Mouse (Mus musculus) kidney, adult 18-20 months (tissue): Measurements from ENCODE around the gene Hoxa3.

Experiments used
- DNase-seq: peaks from one replicate; pipeline ENCODE4 v3.0.0; 2021

The Hoxa3 gene

DNA sequence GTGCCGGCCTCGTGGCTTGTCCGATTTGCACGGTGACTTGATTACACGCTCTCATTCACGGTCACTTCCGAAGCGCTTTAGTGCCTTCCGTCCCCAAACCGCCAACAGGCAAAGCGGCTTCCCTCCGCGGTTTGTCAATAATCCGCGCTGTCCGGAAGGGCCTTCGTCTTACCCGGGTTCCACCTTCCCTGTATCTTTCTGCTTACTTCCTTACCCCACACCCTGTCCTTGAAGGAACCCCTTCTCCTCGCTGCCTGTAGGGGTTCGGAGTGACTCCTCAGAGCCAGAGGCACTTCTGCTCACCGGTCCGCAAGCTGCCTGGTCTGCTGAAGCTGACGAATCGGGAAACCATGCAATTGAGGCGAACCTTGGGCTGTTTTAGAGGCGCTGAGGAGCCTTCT, 33.3 kb upstream of the Hoxa3 start:
- peak; percentile 54 for DNase-seq

DNA sequence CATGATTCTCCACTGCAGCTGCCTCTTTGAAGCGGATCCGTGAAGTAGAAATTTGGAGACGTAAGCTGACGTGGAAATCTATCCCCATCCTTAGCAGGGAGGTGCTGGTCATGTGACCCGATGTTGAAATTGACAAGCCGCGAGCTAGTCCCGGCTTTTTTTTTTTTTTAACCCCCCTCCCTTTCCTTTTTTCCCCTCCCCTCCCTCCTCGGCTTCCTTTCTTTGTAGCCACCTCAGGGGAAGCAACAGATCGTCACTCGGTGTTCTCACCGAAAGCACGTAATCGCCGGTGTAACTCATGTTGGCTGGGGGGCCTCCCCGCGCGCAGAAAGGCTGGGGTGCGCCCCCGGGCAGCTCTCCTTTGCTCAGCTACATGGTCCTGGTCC, 32.6 kb upstream of the Hoxa3 start, which contains the start of gene Hoxa11:
Hoxa11 (minus strand) TSS at position 54 of the 386 bp plus-strand sequence.
- no peak for DNase-seq

DNA sequence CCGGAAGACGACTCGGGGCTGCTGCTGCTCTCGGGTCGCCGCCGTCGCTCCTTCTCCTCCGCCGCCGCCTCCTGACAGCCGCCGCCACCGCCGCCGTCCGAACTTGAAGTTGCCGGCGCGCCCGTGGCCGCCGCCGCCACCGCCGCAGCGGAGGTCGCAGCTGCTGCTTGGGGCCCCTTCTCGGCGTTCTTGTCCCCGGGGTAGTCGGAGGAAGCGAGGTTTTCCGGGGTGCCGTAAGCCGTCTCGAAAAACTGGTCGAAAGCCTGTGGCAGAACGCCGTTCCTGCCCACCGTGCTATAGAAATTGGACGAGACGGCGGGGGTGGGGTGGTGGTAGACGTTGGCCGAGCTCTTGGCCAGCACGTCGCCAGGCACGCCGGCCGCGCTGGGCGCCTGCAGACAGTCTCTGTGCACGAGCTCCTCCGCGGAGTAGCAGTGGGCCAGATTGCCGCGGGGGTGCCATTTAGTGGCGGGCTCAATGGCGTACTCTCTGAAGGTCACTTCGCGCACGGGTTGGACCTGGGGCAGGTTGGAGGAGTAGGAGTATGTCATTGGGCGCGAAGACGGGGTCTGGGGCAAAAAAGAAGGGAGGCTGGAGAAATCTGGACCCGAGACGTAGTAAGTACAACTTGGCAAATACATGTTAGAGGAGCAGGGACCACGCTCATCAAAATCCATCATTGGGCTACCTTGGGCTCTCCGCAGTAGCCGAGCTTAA, 32.1 kb upstream of the Hoxa3 start:
- DNase-seq, result peak; percentile 56

DNA sequence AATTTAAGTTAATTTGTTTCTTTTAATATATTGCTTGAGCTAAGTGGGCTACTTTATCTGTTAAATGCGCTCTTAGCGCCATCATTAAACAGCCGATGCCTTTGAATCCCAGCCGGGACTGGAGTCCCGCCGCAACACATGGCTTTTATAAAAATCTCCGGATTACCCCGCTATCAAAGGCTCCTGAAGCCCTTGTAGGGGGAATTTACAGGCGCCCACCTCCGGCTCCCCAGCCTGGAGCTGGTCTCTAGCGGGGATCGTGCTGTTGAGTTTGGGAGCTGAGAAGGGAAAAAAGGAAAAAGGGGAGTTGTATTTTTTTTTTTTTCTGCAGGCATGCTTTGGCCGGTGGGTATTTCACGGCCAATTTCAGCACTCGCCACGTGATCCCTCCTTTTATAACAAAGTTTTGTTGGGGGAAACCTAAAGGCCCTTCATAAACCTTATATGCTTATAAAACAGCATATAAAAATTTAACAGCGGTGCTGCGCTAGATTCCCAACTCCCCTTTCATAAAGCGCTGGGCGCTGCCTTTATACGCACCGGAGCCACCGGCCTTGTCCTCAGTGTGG, 31.4 kb upstream of the Hoxa3 start:
- DNase-seq, result peak; percentile 18

DNA sequence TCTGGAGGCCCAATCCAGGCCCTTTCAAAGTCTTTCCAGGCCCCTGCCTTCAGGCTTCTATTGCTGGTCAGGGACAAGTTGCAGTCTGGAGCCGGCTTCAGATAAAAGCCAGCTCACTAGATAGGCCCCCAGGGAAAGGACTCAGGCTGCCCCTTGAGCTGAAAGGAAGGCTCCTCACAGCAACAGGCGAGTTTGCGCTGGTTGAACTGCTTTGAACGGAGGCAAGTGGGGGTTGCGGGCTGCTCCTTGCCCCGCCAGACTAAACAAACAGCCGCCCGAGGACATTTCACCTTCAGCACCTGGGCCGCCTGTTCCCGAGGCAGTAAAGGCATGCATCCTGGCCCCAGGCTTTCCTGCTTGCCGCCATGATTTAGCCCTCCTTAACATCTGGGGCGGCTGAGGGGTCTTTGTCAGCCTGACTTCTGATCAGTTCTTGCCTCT, 30.6 kb upstream of the Hoxa3 start:
- DNase-seq, result peak; percentile 22

DNA sequence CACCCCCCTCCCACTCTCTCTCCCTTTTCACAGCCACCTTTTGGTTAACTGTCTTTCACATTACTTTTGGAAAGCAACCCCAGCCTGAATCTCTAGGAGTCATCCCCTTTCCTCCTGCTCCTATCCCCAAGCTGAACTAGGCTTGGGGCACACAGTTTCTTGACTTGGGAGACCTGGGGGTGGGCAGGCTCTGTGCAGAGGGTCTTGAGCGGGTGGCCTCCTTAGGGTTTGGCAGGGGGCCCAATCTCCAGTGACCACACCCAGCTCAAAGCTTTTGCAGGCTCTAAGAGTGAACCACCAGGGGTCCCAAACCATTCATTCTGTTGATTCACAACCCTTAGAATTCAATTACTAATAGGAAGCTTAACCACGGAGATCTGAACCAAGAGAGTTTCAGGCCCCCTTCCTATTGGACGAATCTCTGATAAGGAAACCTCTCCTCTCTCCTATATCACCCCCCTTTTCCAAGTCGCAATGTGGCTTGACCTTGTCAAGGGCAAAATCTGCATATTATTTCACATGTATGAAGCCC, 29.7 kb upstream of the Hoxa3 start:
- peak; percentile 5 for DNase-seq

DNA sequence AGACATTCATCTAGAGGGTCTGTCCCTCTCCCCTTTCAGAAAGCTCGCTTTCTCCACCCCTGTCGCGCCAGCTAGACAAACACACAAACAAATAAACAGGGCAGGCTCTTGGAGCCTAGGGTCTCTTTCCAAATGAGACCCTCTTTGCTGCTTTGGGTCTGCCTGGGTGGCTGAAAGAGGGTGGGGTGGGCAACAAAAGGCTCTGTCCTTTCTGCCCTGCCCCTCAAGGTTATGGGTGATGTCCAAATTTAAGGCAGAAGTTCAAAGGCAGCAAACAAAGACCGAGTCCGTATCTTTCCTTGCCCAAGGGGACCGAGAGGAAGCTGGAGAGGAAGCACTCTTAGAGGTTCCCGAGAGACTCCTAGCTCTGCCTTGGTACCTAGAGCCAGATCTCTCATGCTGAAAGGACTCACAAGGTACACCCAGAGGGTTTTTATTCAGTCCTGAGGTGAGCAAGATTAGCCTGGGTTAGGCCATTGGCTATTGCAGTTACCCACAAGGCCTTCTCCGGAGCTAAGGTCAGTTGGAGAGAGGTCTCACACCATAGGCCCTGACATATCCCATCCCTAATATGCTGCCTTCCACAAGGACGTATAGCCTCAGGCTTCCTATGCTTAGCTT, 28.0 kb upstream of the Hoxa3 start:
- no peak for DNase-seq

DNA sequence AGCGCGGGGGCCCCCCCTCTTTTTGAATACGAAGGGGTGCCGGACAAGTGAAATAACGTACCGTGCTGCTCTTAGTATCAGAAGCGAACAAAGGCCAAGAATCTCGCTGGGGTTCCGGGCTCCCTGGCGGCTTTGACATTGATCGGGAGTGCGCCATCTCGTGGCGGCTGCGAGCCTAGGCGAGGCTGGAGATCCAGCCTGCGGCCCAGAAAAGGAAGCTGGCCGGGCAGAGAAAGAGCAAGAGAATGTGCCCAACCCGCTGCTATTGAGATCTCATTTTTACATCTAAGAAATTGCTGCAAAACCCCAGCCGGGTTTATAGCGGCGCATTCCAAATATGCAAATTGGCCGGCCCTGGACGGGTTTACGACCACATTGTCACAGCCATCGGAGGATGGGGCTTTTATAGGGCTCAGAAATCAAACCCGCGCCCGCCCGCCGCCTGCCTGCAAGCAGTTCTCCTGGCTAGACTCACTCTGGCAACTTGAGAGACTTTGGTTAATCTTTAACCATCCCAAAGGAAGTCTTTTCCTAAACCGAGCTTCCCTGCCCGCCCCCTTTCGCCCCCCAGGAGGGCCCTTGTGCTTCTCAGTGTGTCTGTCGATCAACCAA, 27.4 kb upstream of the Hoxa3 start, which contains the start of gene Hoxa10:
Hoxa10 (minus strand) TSS at position 466 of the 612 bp plus-strand sequence.
- DNase-seq, result peak; percentile 93

DNA sequence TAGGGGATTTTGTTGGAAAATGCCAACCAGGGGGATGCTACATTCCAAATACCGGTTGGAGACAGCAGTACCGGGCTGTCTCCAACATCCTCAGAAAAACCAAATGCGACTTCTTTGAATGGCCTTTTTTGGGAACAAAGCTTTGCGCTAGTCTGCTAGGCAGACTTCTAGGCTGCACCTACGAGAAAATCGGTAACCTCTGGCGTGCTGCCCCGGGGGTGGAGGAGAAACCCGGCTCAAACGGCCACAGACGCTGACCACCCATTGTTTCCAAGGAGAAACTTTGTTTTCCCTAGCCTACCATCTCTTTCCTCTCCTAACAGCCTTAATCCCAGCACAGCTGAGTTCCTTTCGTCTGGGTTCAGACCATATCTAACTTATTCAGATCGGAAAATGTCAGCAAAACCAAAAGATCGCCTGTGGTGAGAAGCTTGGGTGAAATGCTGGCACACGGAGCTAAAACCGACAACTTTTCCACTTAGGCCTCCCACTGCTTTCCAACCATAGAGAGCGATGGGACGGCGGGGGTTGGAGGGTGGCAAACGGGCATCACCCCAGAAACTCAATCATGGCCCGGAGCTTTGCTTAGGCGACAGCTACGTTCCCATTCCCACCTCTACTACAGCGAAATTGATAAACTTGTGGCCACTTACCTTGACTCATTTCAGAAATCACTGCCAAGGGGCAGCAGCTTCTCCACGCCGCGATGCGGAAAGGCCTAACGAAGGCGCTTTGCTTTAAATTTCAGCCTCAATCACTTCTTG, 26.7 kb upstream of the Hoxa3 start:
- peak; percentile 65 for DNase-seq

DNA sequence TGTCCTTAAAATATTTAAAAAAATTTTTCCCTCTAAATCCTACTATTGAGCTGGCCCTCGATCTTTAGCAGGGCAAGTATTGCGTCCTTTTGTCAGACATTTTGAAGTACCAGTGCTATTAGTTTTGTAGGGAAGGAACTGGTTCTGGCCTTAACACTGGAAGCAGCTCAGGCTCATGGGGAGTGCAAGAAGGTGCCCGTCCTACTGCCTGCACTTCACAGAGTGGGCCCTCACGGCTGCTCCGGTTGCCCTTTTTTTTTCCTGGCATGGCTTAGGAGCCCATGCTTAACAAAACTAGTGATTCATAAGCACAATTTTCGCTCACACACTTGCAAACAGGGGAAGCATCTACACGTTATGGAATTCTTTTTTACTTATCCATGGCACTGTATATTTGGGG, 25.8 kb upstream of the Hoxa3 start:
- peak; percentile 48 for DNase-seq

DNA sequence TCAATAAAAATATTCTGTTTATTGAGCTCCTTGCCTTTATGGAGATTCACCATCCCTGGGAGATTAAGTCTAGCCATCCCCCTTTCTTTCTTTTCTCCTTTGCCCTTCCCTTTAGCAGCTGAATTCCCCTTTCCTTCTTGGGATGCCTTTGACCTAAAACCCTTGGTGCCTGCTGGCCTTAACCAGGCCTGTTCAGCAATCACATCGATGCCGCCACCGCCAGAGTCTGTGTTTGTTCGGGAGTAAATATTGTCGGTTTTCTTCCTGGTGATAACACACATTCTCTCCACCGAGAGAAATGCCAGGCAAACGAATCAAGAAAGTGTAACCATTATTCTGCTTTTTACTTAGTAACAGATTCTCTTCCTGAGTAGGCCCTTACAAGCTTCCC, 25.0 kb upstream of the Hoxa3 start:
- DNase-seq, result peak; percentile 42

DNA sequence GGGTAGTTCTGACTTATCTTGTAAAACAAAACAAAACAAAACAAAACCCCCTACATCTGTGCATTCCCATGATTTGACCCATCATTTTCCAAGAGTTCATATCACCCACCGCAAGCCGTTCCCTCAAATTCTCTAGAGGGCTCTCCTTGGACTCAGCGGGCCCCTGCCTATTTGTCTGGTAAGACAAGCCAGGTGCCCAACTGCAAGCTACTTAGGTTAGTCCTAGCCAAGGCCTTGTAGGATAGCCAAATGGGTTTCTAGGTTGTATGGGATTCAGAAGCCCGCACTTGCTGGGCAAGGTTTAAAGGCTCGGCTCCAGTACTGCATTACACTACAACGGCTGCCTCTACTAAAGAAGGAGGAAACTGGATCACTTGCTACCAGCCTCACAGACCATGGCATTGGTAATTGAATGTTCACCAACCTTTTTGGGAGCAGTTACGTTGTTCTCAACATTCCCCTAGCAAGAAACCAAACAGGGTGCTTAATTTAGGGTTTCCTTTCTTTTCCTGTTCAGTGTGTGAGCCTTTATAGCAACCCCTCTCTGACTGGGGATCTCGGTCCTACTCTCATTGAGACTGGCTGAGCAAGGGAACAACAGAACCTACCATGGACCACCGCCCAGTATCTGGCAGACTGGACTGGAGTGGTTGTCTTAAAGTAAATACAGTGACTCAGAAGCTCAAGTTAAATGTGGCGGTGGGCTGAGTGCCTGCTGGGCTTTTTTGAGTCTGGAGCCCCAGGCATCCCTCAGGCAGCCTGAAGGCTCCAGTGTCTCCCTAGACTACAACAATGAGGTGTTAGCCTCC, 24.4 kb upstream of the Hoxa3 start:
- peak; percentile 45 for DNase-seq

DNA sequence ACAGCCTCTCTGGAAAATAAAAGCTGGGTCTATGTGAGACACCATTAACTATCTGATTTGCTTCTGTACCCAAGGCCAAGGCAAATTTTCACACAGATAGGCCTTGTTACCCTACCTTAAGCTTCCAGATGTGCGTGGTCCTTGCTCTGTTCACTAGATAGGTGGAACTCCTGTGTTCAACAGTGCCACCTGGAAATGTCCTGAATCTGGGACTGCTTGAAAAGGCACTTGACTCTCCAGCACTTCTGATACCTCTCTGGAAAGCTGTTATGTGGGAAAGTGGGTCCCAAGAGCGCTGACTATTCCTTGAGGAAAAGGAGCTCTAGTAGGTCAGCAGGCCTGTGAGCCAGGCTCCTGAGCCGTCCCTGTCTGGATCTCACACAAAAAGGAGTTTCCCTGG, 23.7 kb upstream of the Hoxa3 start:
- DNase-seq, result peak; percentile 51

DNA sequence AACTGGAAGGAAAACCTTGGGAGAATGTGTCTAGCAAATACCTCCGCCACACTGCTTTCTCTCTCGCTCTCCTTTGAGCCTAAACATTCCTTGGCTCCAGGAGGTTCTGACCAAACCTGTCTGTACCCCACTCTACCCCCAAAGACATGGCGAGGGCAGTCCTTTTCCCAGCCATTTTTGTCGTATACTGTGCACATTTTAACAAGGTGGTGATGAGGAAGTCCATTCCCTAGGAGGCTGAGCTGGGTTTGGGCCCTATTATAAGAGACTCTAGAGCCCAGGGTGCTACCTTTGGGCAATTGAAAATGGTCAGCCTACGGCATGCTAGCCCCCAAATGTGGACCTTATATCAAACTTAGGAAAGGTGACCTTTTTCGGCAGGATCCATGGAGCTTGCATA, 22.7 kb upstream of the Hoxa3 start:
- DNase-seq, result no peak

DNA sequence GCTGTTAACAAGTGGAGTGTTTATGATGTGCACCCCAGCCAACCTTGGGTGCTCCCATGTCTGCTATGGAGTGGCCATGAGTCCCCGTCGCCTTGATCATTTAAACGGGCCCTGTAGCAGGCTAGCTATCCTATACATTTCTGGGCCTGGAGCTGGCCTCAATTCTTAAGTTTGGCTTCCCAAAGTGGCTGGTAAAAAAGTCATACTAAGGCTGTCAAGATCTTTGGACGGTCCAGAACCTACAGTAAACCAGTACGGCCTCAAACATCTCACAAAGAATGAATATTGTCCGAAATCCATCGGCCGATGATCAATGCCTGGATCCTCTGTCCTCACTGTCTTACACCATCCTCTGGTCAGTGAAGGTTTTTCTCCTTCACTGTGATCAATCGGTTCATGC, 22.1 kb upstream of the Hoxa3 start:
- DNase-seq, result peak; percentile 40

DNA sequence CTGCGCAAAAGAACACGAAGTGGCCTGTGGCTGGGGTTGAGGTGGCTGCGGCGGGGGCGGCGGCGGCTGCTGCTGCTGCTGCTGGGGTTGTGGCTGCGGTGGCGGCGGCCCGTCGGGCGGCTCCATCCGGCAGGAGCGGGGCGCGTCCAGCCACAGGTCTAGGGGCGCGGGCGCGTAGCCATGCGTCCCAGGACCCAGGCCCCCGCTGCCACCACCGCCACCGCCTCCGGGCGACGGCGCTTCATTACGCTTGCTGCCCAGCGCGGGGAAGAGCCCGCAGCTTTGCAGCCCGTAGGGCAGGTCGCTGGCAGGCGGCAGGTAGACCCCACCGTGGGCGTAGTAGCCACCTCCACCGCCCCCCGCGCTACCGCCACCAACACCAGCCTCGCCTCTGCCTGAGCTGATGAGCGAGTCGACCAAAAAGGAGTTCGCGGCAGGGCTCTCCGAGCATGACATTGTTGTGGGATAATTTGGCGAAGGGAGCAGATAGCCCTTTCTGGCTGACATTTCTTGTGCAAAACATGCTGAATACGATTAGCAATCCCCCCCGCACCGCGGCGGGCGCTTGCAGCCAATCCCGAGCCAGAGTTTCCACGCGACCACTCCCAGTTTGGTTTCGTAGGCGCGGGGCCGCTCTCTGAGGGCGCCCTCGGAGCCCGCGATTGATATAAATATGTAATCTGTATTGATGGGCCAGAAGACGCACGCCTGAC, 21.4 kb upstream of the Hoxa3 start:
- DNase-seq, result peak; percentile 76

DNA sequence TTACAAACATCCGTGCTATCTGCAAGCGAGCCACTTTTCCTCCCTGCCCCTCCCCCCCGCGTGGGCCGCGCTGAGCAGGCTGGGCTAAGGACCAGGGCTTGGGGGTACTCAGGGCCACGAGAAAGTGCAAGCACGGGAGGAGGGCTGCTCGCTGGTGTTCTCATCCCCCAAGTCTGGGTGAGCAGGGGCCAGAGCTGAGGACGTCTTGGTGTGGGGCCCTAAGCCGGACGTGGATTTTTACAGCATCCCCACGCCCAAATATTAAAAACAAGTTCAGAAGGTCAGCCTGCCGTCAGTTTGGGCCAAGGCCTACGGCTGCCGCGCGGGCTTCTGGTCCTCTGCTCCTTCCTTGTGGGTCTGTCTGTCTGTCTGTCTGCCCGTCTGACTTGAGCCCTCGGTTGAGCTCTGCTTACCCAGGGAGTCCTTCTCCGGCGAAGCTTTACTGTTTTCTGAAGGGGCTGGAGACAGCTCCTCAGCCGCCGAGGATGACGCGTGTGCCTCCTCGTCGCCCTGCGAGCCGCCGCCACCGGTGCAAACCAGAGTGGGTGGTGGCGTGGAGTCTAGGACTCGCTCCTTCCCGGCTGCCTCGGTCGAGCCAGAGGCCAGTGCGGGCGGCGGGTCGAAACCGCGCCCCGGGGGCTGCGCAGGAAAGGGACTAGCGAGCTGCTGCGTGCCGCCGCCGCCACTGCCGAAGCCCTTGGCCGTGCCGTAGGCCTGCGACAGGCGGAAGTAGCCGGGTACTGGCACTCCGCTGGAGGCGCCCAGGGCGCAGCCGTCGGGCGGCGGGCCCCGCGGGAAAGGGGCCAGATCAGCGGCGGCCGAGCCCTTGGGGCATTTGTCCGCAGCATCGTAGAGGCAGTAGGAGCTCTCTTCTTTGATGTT, 20.7 kb upstream of the Hoxa3 start:
- DNase-seq, result peak; percentile 89

DNA sequence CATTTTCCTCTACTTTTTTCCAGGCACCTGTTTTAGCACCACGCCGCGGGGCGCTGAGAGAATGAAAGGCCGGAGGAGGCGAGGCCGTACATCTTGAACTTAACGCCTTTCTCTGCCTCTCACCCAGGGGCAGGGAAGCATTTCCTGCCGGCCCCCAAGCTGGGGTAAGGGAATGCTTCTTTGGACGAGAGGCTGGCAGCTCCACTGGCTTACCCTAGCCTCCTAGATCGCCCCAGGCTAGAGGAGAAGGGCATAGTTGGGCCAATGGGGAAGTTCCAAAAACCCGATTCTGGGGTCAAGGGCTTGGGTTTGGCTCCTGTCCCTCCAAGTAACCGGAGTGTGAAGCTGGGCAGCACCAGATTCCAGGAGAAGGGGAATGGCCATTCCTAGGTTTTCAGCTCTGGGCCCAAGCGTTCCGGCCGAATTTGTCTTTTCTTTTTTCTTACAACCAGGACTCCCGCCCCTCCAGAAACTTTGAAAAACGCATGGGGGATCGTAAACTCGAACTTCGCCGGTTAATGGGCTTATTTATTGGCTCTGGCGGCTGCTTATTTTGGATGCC, 19.9 kb upstream of the Hoxa3 start:
- DNase-seq, result no peak

DNA sequence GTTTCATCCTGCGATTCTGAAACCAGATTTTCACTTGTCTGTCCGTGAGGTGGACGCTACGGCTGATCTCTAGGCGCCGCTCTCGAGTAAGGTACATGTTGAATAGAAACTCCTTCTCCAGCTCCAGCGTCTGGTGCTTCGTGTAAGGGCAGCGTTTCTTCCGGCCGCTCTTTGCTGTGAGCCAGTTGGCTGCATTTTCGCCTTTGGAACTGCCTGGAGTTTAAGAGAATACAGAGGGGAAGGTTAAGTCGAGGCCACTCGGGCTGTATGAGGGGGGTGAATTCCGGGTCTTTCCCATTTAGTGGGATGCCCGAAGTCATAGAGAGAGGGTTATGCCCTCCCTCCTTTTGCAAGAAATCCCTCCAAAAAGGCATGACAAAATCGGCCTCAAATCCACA, 19.4 kb upstream of the Hoxa3 start:
- peak; percentile 79 for DNase-seq
